Mouse (Mus musculus) liver, embryonic 13.5 days (tissue): ENCODE results near the gene Irgc1. TPM values are rescaled to one million over a fixed set of nuclear protein-coding genes. Genes with fewer than 3 reads are reported as not detected.

Experiments
- ATAC-seq: fragments of 200-750 bp; cut with Nextera tagmentation; 2 replicates; pipeline ENCODE4 v1.8.0; 2017; ENCODE audit warnings: low read depth, mild to moderate bottlenecking, moderate number of reproducible peaks, moderate library complexity
- DNase-seq: peaks from one replicate; pipeline ENCODE4 v3.0.0; 2022
- H3K27ac ChIP-seq: fragments of 300-500 bp; sonication (generic); 2 replicates; pipeline ENCODE4 v1.5.1; 2015; ENCODE audit warnings: moderate library complexity, mild to moderate bottlenecking, inconsistent platforms
- H3K27me3 ChIP-seq: fragments of 300-500 bp; sonication (generic); 2 replicates; pipeline ENCODE4 v1.6.1; 2015; ENCODE audit warnings: mild to moderate bottlenecking, inconsistent platforms
- H3K36me3 ChIP-seq: fragments of 300-500 bp; sonication (generic); 2 replicates; pipeline ENCODE4 v1.6.1; 2015; ENCODE audit warnings: mild to moderate bottlenecking, inconsistent platforms
- H3K4me1 ChIP-seq: fragments of 300-500 bp; sonication (generic); replicated peaks from 2 replicates; pipeline ENCODE4 v1.6.1; 2015; ENCODE audit warnings: inconsistent platforms
- H3K4me2 ChIP-seq: fragments of 300-500 bp; sonication (generic); 2 replicates; pipeline ENCODE4 v1.6.1; 2015; ENCODE audit warnings: inconsistent platforms, mild to moderate bottlenecking, moderate library complexity
- H3K4me3 ChIP-seq: fragments of 300-500 bp; sonication (generic); replicated peaks from 2 replicates; pipeline ENCODE4 v1.5.1; 2015; ENCODE audit warnings: mild to moderate bottlenecking, inconsistent platforms
- H3K9ac ChIP-seq: fragments of 300-500 bp; sonication (generic); 2 replicates; pipeline ENCODE4 v1.6.1; 2015; ENCODE audit warnings: mild to moderate bottlenecking, inconsistent platforms
- H3K9me3 ChIP-seq: fragments of 300-500 bp; sonication (generic); replicated peaks from 2 replicates; pipeline ENCODE4 v1.6.1; 2016; ENCODE audit warnings: inconsistent platforms
- WGBS: fragments of 180-500 bp; shearing (Covaris S2); methylation state at CpG from one replicate; pipeline ENCODE4 v1.1.7; 2015; ENCODE audit not compliant: insufficient replicate concordance; 5-methylcytosine and 5-hydroxymethylcytosine counted together
- polyA plus RNA-seq: library from polyadenylated mRNA; unstranded; fragments of >200 nt; fragmentation: Nextera tagmentation; extraction: Ambion mirVana; gene quantifications from 2 replicates; pipeline ENCODE4 v1.2.1, GENCODE M21; 2015

Irgc1 gene
- polyA plus RNA-seq, 1 experiment from 2014 or later: not detected

- Histone ChIP-seq H3K9me3 (no peaks in the 10 kb centered on the region), H3K4me2 (peak overlapping the region; percentile 35), H3K4me1 (peaks cover 99% of the 10 kb centered on the region), H3K27me3 (no peaks in the 10 kb centered on the region), H3K9ac (peak overlapping the region; percentile 66), H3K27ac (peak overlapping the region; percentile 100), H3K36me3 (peaks cover 95% of the 10 kb centered on the region), H3K4me3 (no peak overlapping the region)
- ATAC-seq (no peak), DNase-seq (no peak)
- 81% methylated on average over 16 of the region's 16 CpGs for WGBS
Observed at GRCm38 (mm10) chr7:24382730-24383372, 69.2 kb downstream of the Irgc1 start.

Other genes starting within 250 kb of the Irgc1 start
- 1.4 and 2.5 TPM in 2 replicates for gene Zfp111, start 240.9 kb downstream of the Irgc1 start, polyA plus RNA-seq
- 1.3 and 2.3 TPM in 2 replicates for gene Zfp109, start 214.7 kb downstream of the Irgc1 start, polyA plus RNA-seq
- 0.40 and 0.49 TPM in 2 replicates for gene Zfp108, start 197.5 kb downstream of the Irgc1 start, polyA plus RNA-seq
- gene Zfp93, start 181.9 kb downstream of the Irgc1 start, polyA plus RNA-seq: 0.97 and 1.2 TPM in 2 replicates
- 3.4 and 5.1 TPM in 2 replicates for gene Zfp61, start 151.1 kb downstream of the Irgc1 start, polyA plus RNA-seq
- 2.5 and 2.6 TPM in 2 replicates for gene Zfp94, start 135.6 kb downstream of the Irgc1 start, polyA plus RNA-seq
- gene Tescl, start 118.4 kb downstream of the Irgc1 start, polyA plus RNA-seq: not detected in 2 replicates
- gene Lypd5, start 103.1 kb downstream of the Irgc1 start, polyA plus RNA-seq: not detected in 2 replicates
- 126 and 128 TPM in 2 replicates for gene Kcnn4, start 82.0 kb downstream of the Irgc1 start, polyA plus RNA-seq
- gene Smg9, start 52.7 kb downstream of the Irgc1 start, polyA plus RNA-seq: 15.2 and 16.5 TPM in 2 replicates
- 1.9 and 2.3 TPM in 2 replicates for gene Plaur, start 10.2 kb upstream of the Irgc1 start, polyA plus RNA-seq
- gene Cadm4, start 29.7 kb upstream of the Irgc1 start, polyA plus RNA-seq: 0.20 and 0.22 TPM in 2 replicates
- gene Zfp428, start 54.7 kb upstream of the Irgc1 start, polyA plus RNA-seq: 7.0 and 8.3 TPM in 2 replicates
- not detected in 2 replicates for gene AC161166.1, start 60.2 kb upstream of the Irgc1 start, polyA plus RNA-seq
- gene Irgq, start 78.4 kb upstream of the Irgc1 start, polyA plus RNA-seq: 0.99 and 1.4 TPM in 2 replicates
- not detected in 2 replicates for gene Pinlyp, start 93.8 kb upstream of the Irgc1 start, polyA plus RNA-seq
- gene Xrcc1, start 94.0 kb upstream of the Irgc1 start, polyA plus RNA-seq: 48.3 and 51.6 TPM in 2 replicates
- gene Ethe1, start 135.2 kb upstream of the Irgc1 start, polyA plus RNA-seq: 19.9 and 21.5 TPM in 2 replicates
- gene Zfp575, start 135.3 kb upstream of the Irgc1 start, polyA plus RNA-seq: 0.31 and 0.34 TPM in 2 replicates
- 0.08 and 0.09 TPM in 2 replicates for gene Phldb3, start 158.5 kb upstream of the Irgc1 start, polyA plus RNA-seq
- gene Lypd3, start 184.3 kb upstream of the Irgc1 start, polyA plus RNA-seq: not detected in 2 replicates
- not detected in 2 replicates for gene Tex101, start 224.4 kb upstream of the Irgc1 start, polyA plus RNA-seq